Comparison of ENCODE assay signal across 21 mouse cellular contexts in genomic region chr3:40463446-40463845, GRCm38 (mm10).
"Had no signal": no experiment of that assay in that cellular context is flagged by ENCODE, and none has a peak within 500 bp of the region (broad histone marks: within the 10 kb centered on the region; RNA-seq: fewer than 3 reads in every experiment).

No protein-coding gene starts in this region.

- H3K27ac ChIP-seq: hindbrain, embryonic 13.5 days; hindbrain, embryonic 15.5 days; hindbrain, postnatal 0 days; kidney, embryonic 15.5 days; kidney, postnatal 0 days; limb, embryonic 13.5 days; limb, embryonic 15.5 days; liver, embryonic 12.5 days had no signal

- ATAC-seq: forebrain, postnatal 0 days; hindbrain, postnatal 0 days; intestine, embryonic 16.5 days; liver, embryonic 12.5 days had no signal

- H3K9ac ChIP-seq: forebrain, postnatal 0 days; heart, embryonic 12.5 days; hindbrain, embryonic 13.5 days; hindbrain, embryonic 15.5 days; kidney, embryonic 15.5 days; limb, embryonic 13.5 days; limb, embryonic 15.5 days; liver, embryonic 12.5 days had no signal

- H3K27me3 ChIP-seq: heart, embryonic 12.5 days; hindbrain, embryonic 13.5 days; hindbrain, embryonic 15.5 days; kidney, embryonic 15.5 days; limb, embryonic 13.5 days; limb, embryonic 15.5 days; liver, embryonic 12.5 days had no signal

- H3K4me3 ChIP-seq: heart, embryonic 12.5 days; hindbrain, embryonic 13.5 days; hindbrain, embryonic 15.5 days; kidney, embryonic 15.5 days; limb, embryonic 13.5 days; limb, embryonic 15.5 days; liver, embryonic 12.5 days had no signal

- H3K4me1 ChIP-seq: hindbrain, embryonic 13.5 days; hindbrain, embryonic 15.5 days; kidney, embryonic 15.5 days; limb, embryonic 15.5 days; liver, embryonic 12.5 days had no signal

- H3K9me3 ChIP-seq: hindbrain, embryonic 13.5 days; hindbrain, embryonic 15.5 days; kidney, embryonic 15.5 days; limb, embryonic 15.5 days; liver, embryonic 12.5 days had no signal

- DNase-seq: forebrain, postnatal 0 days; gastrocnemius, postnatal 14 days; gastrocnemius, postnatal 36 days; heart, adult 18-20 months; heart, postnatal 10 days; kidney, adult 11 months; kidney, adult 2 months; kidney, adult 9 months; layer of hippocampus, adult 9-11 months; layer of hippocampus, postnatal 36 days; left cerebral cortex, postnatal 4 days had no signal

- H3K36me3 ChIP-seq: heart, embryonic 12.5 days; hindbrain, embryonic 13.5 days; hindbrain, embryonic 15.5 days; kidney, embryonic 15.5 days; limb, embryonic 13.5 days; limb, embryonic 15.5 days; liver, embryonic 12.5 days had no signal

- H3K4me2 ChIP-seq: heart, embryonic 12.5 days; hindbrain, embryonic 13.5 days; hindbrain, embryonic 15.5 days; kidney, embryonic 15.5 days; limb, embryonic 13.5 days; limb, embryonic 15.5 days; liver, embryonic 12.5 days had no signal
